Mouse (Mus musculus) midbrain, embryonic 10.5 days (tissue): ENCODE measurements at regions not wholly inside any gene's neighbourhood (a gene's known extent, or its start where the extent isn't known, plus 50 kb on each side); places are given as distances from the start of the nearest gene placed in this dataset.

Experiments
- DNase-seq: peaks from one replicate; pipeline ENCODE4 v3.0.0-alpha.2; 2017; ENCODE audit warnings: low spot score
- H3K27ac ChIP-seq: fragments of 300-500 bp; sonication (generic); replicated peaks from 2 replicates; pipeline ENCODE4 v1.5.1; 2016; ENCODE audit warnings: mild to moderate bottlenecking
- H3K27me3 ChIP-seq: fragments of 300-500 bp; sonication (generic); 2 replicates; pipeline ENCODE4 v1.6.1; 2016; ENCODE audit warnings: low read depth, mild to moderate bottlenecking; ENCODE audit not compliant: poor library complexity, severe bottlenecking
- H3K36me3 ChIP-seq: fragments of 300-500 bp; sonication (generic); 2 replicates; pipeline ENCODE4 v1.6.1; 2016; ENCODE audit warnings: mild to moderate bottlenecking, moderate library complexity
- H3K4me1 ChIP-seq: fragments of 300-500 bp; sonication (generic); 2 replicates; pipeline ENCODE4 v1.6.1; 2016
- H3K4me3 ChIP-seq: fragments of 300-500 bp; sonication (generic); 2 replicates; pipeline ENCODE4 v1.5.1; 2016; ENCODE audit warnings: mild to moderate bottlenecking, moderate library complexity
- H3K9me3 ChIP-seq: fragments of 300-500 bp; sonication (generic); replicated peaks from 2 replicates; pipeline ENCODE4 v1.6.1; 2016; ENCODE audit warnings: mild to moderate bottlenecking
- WGBS: fragments of 180-500 bp; shearing (Covaris S2); methylation state at CpG from one replicate; pipeline ENCODE4 v1.1.7; 2016; 5-methylcytosine and 5-hydroxymethylcytosine counted together

- Histone ChIP-seq H3K4me1 (0 out of 2 replicates have a peak, but pooled peaks cover 5% of the 10 kb centered on the region), H3K4me3 (no peak overlapping the region), H3K36me3 (no peaks in the 10 kb centered on the region), H3K27me3 (peaks cover 9% of the 10 kb centered on the region), H3K9me3 (no peaks in the 10 kb centered on the region), H3K27ac (no peak overlapping the region)
- DNase-seq = no peak
- 91% methylated on average over 2 of the region's 2 CpGs for WGBS
Measured at GRCm38 (mm10) chr15:13284219-13284618, 110.7 kb upstream of the Cdh6 start.

- H3K4me3 ChIP-seq = no peak overlapping the region
- no peak overlapping the region for H3K27ac ChIP-seq
- WGBS = 91% methylated on average over 5 of the region's 5 CpGs
- 0 out of 2 replicates have a peak, but pooled peaks cover 3% of the 10 kb centered on the region for H3K4me1 ChIP-seq
- H3K36me3 ChIP-seq = no peaks in the 10 kb centered on the region
- H3K27me3 ChIP-seq = peaks cover 13% of the 10 kb centered on the region
- no peak for DNase-seq
- no peaks in the 10 kb centered on the region for H3K9me3 ChIP-seq
Measured at GRCm38 (mm10) chr15:13283106-13283505, 109.6 kb upstream of the Cdh6 start.

GRCm38 (mm10) chr15:13276909-13277235, 103.4 kb upstream of the Cdh6 start:
- Histone ChIP-seq H3K9me3 (no peaks in the 10 kb centered on the region), H3K4me3 (no peak overlapping the region), H3K36me3 (no peaks in the 10 kb centered on the region), H3K27me3 (peaks cover 29% of the 10 kb centered on the region), H3K27ac (no peak overlapping the region), H3K4me1 (peaks cover 23% of the 10 kb centered on the region)
- DNase-seq = no peak
- WGBS = 86% methylated on average over 8 of the region's 8 CpGs

- no peak overlapping the region for H3K27ac ChIP-seq
- no peak for DNase-seq
- WGBS = 42% methylated on average over 5 of the region's 5 CpGs
Measured at GRCm38 (mm10) chr15:13276225-13276908, 102.9 kb upstream of the Cdh6 start.

GRCm38 (mm10) chr15:13275326-13275725, 101.9 kb upstream of the Cdh6 start:
- no peak overlapping the region for H3K27ac ChIP-seq
- H3K4me3 ChIP-seq = no peak overlapping the region
- H3K36me3 ChIP-seq = no peaks in the 10 kb centered on the region
- DNase-seq = no peak
- H3K27me3 ChIP-seq = peaks cover 29% of the 10 kb centered on the region
- H3K9me3 ChIP-seq = no peaks in the 10 kb centered on the region
- peaks cover 23% of the 10 kb centered on the region for H3K4me1 ChIP-seq
- WGBS = 6% methylated on average over 5 of the region's 5 CpGs

More at GRCm38 (mm10) chr15:13276225-13276908, 102.9 kb upstream of the Cdh6 start:
- H3K4me1 ChIP-seq = peaks cover 23% of the 10 kb centered on the region
- H3K4me3 ChIP-seq = no peak overlapping the region
- peaks cover 29% of the 10 kb centered on the region for H3K27me3 ChIP-seq
- no peaks in the 10 kb centered on the region for H3K9me3 ChIP-seq
- no peaks in the 10 kb centered on the region for H3K36me3 ChIP-seq

- Histone ChIP-seq H3K9me3 (no peaks in the 10 kb centered on the region), H3K27ac (no peak overlapping the region), H3K36me3 (no peaks in the 10 kb centered on the region), H3K4me1 (peaks cover 23% of the 10 kb centered on the region), H3K27me3 (peaks cover 29% of the 10 kb centered on the region), H3K4me3 (no peak overlapping the region)
- DNase-seq = no peak
- 83% methylated on average over 5 of the region's 5 CpGs for WGBS
Measured at GRCm38 (mm10) chr15:13274366-13275067, 101.0 kb upstream of the Cdh6 start.

GRCm38 (mm10) chr15:13246053-13246696, 72.7 kb upstream of the Cdh6 start:
- no peak overlapping the region for H3K4me3 ChIP-seq
- no peak overlapping the region for H3K27ac ChIP-seq
- WGBS = 91% methylated on average over 11 of the region's 11 CpGs
- H3K9me3 ChIP-seq = no peaks in the 10 kb centered on the region
- DNase-seq = no peak
- H3K36me3 ChIP-seq = no peaks in the 10 kb centered on the region
- H3K27me3 ChIP-seq = no peaks in the 10 kb centered on the region
- peaks cover 10% of the 10 kb centered on the region for H3K4me1 ChIP-seq

GRCm38 (mm10) chr15:13244306-13244705, 70.8 kb upstream of the Cdh6 start:
- H3K27ac ChIP-seq = no peak overlapping the region
- WGBS = 67% methylated on average over 14 of the region's 14 CpGs
- no peaks in the 10 kb centered on the region for H3K36me3 ChIP-seq
- H3K4me1 ChIP-seq = peaks cover 14% of the 10 kb centered on the region
- H3K9me3 ChIP-seq = no peaks in the 10 kb centered on the region
- DNase-seq = no peak
- no peak overlapping the region for H3K4me3 ChIP-seq
- no peaks in the 10 kb centered on the region for H3K27me3 ChIP-seq

- no peak for DNase-seq
- no peaks in the 10 kb centered on the region for H3K36me3 ChIP-seq
- H3K27ac ChIP-seq = no peak overlapping the region
- H3K9me3 ChIP-seq = no peaks in the 10 kb centered on the region
- H3K27me3 ChIP-seq = no peaks in the 10 kb centered on the region
- no peak overlapping the region for H3K4me3 ChIP-seq
- H3K4me1 ChIP-seq = peaks cover 14% of the 10 kb centered on the region
- 79% methylated on average over 4 of the region's 4 CpGs for WGBS
Measured at GRCm38 (mm10) chr15:13243561-13243960, 70.1 kb upstream of the Cdh6 start.

GRCm38 (mm10) chr15:13240931-13241330, 67.5 kb upstream of the Cdh6 start:
- 71% methylated on average over 7 of the region's 7 CpGs for WGBS
- no peaks in the 10 kb centered on the region for H3K36me3 ChIP-seq
- no peak for DNase-seq
- no peak overlapping the region for H3K27ac ChIP-seq
- H3K9me3 ChIP-seq = no peaks in the 10 kb centered on the region
- H3K27me3 ChIP-seq = no peaks in the 10 kb centered on the region
- H3K4me1 ChIP-seq = peaks cover 14% of the 10 kb centered on the region
- H3K4me3 ChIP-seq = no peak overlapping the region

- no peaks in the 10 kb centered on the region for H3K36me3 ChIP-seq
- H3K4me3 ChIP-seq = no peak overlapping the region
- no peak overlapping the region for H3K27ac ChIP-seq
- H3K27me3 ChIP-seq = no peaks in the 10 kb centered on the region
- peaks cover 8% of the 10 kb centered on the region for H3K4me1 ChIP-seq
- DNase-seq = no peak
- H3K9me3 ChIP-seq = no peaks in the 10 kb centered on the region
- WGBS = 88% methylated on average over 8 of the region's 8 CpGs
Measured at GRCm38 (mm10) chr15:13236869-13237507, 63.5 kb upstream of the Cdh6 start.

- Histone ChIP-seq H3K27ac (no peak overlapping the region), H3K4me1 (peaks cover 8% of the 10 kb centered on the region), H3K36me3 (no peaks in the 10 kb centered on the region), H3K27me3 (no peaks in the 10 kb centered on the region), H3K9me3 (no peaks in the 10 kb centered on the region), H3K4me3 (no peak overlapping the region)
- DNase-seq = no peak
- WGBS = 85% methylated on average over 5 of the region's 5 CpGs
Measured at GRCm38 (mm10) chr15:13232567-13233259, 59.2 kb upstream of the Cdh6 start.
